Mouse (Mus musculus) intestine, embryonic 15.5 days (tissue): ENCODE results near the gene Ccdc136. TPM values are rescaled to one million over a fixed set of nuclear protein-coding genes. Genes with fewer than 3 reads are reported as not detected.
"Not testable (repeated sequence)": the region's sequence is repeated elsewhere in the genome, so short reads cannot be mapped to it uniquely, and the experiment has no call there.

ENCODE experiments used
- ATAC-seq: fragments of 200-750 bp; cut with Nextera tagmentation; 2 replicates; pipeline ENCODE4 v1.8.0; 2017; ENCODE audit warnings: moderate TSS enrichment, moderate library complexity
- H3K27ac ChIP-seq: fragments of 300-500 bp; sonication (generic); 2 replicates; pipeline ENCODE4 v1.5.1; 2015; ENCODE audit warnings: mild to moderate bottlenecking, inconsistent platforms
- H3K27me3 ChIP-seq: fragments of 300-500 bp; sonication (generic); replicated peaks from 2 replicates; pipeline ENCODE4 v1.6.1; 2015; ENCODE audit warnings: inconsistent platforms
- H3K36me3 ChIP-seq: fragments of 300-500 bp; sonication (generic); 2 replicates; pipeline ENCODE4 v1.6.1; 2015; ENCODE audit warnings: inconsistent platforms
- H3K4me1 ChIP-seq: fragments of 300-500 bp; sonication (generic); replicated peaks from 2 replicates; pipeline ENCODE4 v1.6.1; 2015; ENCODE audit warnings: inconsistent platforms
- H3K4me2 ChIP-seq: fragments of 300-500 bp; sonication (generic); replicated peaks from 2 replicates; pipeline ENCODE4 v1.6.1; 2015; ENCODE audit warnings: mild to moderate bottlenecking, inconsistent platforms
- H3K4me3 ChIP-seq: fragments of 300-500 bp; sonication (generic); replicated peaks from 2 replicates; pipeline ENCODE4 v1.5.1; 2015; ENCODE audit warnings: inconsistent platforms
- H3K9ac ChIP-seq: fragments of 300-500 bp; sonication (generic); 2 replicates; pipeline ENCODE4 v1.6.1; 2015; ENCODE audit warnings: inconsistent platforms
- H3K9me3 ChIP-seq: fragments of 300-500 bp; sonication (generic); 2 replicates; pipeline ENCODE4 v1.6.1; 2016; ENCODE audit warnings: inconsistent platforms
- WGBS: fragments of 180-500 bp; shearing (Covaris S2); methylation state at CpG from one replicate; pipeline ENCODE4 v1.1.7; 2015; 5-methylcytosine and 5-hydroxymethylcytosine counted together
- polyA plus RNA-seq: library from polyadenylated mRNA; unstranded; fragments of >200 nt; fragmentation: Nextera tagmentation; extraction: Ambion mirVana; gene quantifications from 2 replicates; pipeline ENCODE4 v1.2.1, GENCODE M21; 2015

The Ccdc136 gene
- polyA plus RNA-seq: 7.4 and 7.7 TPM in 2 replicates

DNA sequence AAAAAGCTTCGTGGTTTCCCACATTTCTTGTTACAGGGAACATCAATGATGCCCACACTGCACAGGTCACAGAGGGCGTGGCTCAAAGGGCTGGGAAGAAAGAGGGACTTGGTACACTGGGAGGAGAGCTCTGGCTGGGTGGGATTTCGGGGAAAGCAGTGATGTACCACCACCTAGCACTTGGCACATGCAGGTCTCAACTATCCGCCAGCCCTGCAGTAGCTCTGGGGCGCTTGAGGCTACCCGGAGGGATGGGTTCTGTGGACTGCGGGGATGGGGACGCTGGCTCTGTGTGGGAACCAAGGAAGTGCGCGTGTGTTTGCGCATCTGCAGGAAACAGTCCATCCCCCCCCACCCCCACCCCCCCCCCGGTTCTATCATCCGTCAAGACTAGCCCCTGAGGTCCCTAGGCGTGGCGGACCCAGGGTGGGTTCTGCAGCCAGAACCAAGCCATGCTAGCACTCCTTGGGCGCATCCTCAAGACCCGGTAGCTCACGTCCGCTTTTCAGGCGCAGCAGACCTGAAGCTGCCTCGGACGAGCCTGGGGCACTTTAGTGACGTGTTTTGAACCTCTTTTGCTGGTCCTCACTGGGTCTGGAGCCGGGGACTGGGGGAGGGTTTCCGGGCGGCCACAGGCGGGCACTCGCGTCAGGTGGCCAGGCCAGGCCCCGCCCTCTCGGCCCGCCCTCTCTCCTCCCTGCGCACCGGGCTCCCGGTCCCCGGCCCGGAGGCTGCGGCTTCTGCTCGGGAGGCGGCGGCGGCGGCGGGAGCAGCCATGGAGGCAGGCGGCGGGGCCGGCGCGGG lies at the start of gene Ccdc136:
Gene Ccdc136, plus strand, starts transcription at position 400 of the 804 bp plus-strand sequence.
- WGBS: under 1% methylated on average over 47 of the region's 49 CpGs
- no peaks in the 10 kb centered on the region for H3K36me3 ChIP-seq
- H3K9me3 ChIP-seq: no peaks in the 10 kb centered on the region
- peak within 1 kb of the TSS; percentile 67; the same call in 1 of the 2 replicates for H3K27ac ChIP-seq
- peak within 1 kb of the TSS; percentile 53 for H3K9ac ChIP-seq
- H3K27me3 ChIP-seq: peaks cover 13% of the 10 kb centered on the region
- H3K4me2 ChIP-seq: peak within 1 kb of the TSS; percentile 96
- H3K4me1 ChIP-seq: peaks cover 7% of the 10 kb centered on the region; the same call in 1 of the 2 replicates
- peak; percentile 95 for ATAC-seq
- peak within 1 kb of the TSS; percentile 72 for H3K4me3 ChIP-seq

DNA sequence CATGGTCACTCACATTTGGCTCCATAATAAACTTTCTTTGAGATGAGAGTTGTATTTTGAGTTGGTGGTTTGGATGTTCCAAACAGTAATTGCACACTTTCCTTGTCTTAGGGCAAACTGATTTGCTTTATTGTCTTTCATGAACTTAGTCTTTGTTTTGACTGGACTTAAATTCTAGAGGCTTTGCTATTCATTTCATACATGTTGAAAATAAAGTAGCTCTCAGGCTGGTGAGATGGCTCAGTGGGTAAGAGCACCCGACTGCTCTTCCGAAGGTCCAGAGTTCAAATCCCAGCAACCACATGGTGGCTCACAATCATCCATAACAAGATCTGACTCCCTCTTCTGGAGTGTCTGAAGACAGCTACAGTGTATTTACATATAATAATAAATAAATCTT lies 49.6 kb upstream of the Ccdc136 start:
- not testable (repeated sequence) for H3K9me3 ChIP-seq, H3K27me3 ChIP-seq, H3K4me2 ChIP-seq, H3K36me3 ChIP-seq, H3K4me3 ChIP-seq, ATAC-seq, H3K4me1 ChIP-seq, H3K27ac ChIP-seq, H3K9ac ChIP-seq
- 93% methylated on average over 2 of the region's 2 CpGs for WGBS

DNA sequence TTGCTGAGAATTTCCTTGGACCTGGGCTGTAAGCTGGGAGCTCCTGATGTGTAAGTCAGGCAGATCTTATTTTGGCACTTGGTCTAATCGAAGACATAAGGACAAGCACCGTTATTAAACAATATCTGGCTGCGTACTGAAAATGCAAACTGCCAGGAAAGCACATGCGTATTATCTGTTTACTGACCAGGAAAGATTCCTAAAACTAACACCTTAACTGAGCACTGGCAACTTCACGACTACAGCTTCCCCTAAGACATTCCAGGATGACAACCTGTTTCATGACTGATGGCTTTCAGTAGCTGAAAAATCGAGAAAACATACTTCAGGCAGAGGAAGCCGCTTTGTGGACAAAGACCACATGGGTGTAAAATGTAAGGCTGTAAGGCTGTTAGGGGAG lies 48.9 kb upstream of the Ccdc136 start:
- Histone ChIP-seq H3K4me3 (peak overlapping the region; percentile 68), H3K9ac (peak overlapping the region; percentile 65), H3K9me3 (no peaks in the 10 kb centered on the region), H3K36me3 (no peaks in the 10 kb centered on the region), H3K4me1 (0 out of 2 replicates have a peak, but pooled peaks cover 2% of the 10 kb centered on the region), H3K27ac (peak overlapping the region; percentile 87), H3K27me3 (no peaks in the 10 kb centered on the region), H3K4me2 (peak overlapping the region; percentile 59)
- 34% methylated on average over 7 of the region's 7 CpGs for WGBS
- ATAC-seq: no peak

DNA sequence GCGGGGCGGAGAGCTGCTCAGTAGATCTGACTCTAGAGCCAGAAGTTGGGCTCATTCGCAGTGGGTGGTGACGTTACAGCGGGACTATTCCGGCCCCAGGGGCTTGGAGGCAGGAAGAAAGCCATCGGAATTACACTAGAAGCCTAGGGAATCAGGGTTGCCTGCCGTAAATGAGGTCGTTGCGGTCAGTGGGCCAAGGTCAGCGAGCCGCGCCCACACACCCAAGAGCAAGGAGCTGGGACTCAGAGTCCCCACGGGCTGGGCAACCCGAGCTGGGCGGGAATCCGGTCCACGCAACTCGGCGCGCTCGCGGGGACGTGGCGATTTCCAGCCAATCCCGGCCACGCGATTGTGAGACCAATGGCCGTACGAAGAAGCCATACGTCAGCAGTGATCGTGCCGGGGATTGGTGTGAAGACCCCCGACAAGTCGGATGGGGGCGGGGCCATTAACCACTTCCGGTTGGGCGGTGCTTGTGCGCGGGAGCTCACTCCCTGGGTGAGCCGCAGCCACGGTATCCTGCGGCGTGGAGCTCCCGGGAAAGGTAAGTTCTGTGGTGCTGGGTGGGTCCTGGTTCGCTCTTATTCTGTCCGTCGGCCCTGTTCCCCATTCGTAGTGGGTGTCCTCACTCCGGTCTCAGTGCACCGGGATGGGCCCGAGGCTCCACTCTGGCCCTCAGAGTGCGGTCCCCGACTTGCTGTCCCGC lies 48.3 kb upstream of the Ccdc136 start, which contains the start of gene Calu:
Gene Calu, plus strand, starts transcription at position 405 of the 706 bp plus-strand sequence.
- peak within 1 kb of the TSS; percentile 81 for H3K9ac ChIP-seq
- H3K4me2 ChIP-seq: peak within 1 kb of the TSS; percentile 59
- 0 out of 2 replicates have a peak, but pooled peaks cover 2% of the 10 kb centered on the region for H3K4me1 ChIP-seq
- no peaks in the 10 kb centered on the region for H3K27me3 ChIP-seq
- H3K4me3 ChIP-seq: peak within 1 kb of the TSS; percentile 68
- H3K27ac ChIP-seq: peak within 1 kb of the TSS; percentile 87
- 0% methylated on average over 55 of the region's 55 CpGs for WGBS
- peak; percentile 100 for ATAC-seq
- H3K9me3 ChIP-seq: no peaks in the 10 kb centered on the region
- H3K36me3 ChIP-seq: no peaks in the 10 kb centered on the region

DNA sequence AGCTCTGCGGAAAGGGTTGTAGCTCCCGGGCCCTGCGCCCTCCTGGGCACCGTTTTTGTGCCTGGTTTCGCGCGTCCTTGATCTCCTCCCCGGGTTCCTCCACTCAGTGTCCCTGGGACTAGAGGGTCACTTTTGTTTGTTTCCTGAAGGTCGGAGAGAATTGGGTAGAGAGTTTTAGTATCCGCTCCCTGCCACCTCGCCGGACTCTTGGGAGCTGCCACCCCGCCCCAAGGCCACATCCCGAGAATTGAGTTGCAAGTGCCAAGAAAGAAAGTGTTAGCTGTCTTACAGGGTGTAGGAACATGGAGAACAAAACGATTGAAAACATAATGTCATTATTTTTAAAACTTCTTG lies 47.8 kb upstream of the Ccdc136 start:
- no peaks in the 10 kb centered on the region for H3K36me3 ChIP-seq
- H3K4me2 ChIP-seq: peak overlapping the region; percentile 55
- H3K9ac ChIP-seq: peak overlapping the region; percentile 81
- peak overlapping the region; percentile 68 for H3K4me3 ChIP-seq
- 0 out of 2 replicates have a peak, but pooled peaks cover 2% of the 10 kb centered on the region for H3K4me1 ChIP-seq
- H3K27me3 ChIP-seq: no peaks in the 10 kb centered on the region
- 0% methylated on average over 15 of the region's 15 CpGs for WGBS
- H3K27ac ChIP-seq: peak overlapping the region; percentile 75
- ATAC-seq: peak; percentile 3; the same call in 1 of the 2 replicates
- H3K9me3 ChIP-seq: no peaks in the 10 kb centered on the region

DNA sequence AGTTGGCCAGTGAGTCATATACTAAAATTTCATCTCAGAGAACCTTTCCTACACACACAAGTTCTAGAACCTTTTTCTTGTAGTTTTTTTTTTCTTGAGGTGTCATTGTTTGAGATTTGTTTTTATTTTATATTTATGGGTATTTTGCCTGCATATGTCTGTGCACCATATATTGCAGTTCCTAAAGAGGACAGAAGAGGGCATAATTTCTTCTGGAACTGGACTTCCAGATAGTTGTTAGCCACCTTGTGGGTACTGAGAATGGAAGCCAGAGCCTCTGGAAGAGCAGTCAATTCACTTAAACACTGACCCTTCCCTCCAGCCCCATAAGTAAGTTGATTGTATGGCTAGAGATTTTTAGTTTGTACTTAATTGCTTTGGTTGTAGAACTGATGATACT lies 44.5 kb upstream of the Ccdc136 start:
- Histone ChIP-seq H3K4me3 (no peak overlapping the region), H3K4me1 (0 out of 2 replicates have a peak, but pooled peaks cover 2% of the 10 kb centered on the region), H3K36me3 (no peaks in the 10 kb centered on the region), H3K9ac (no peak overlapping the region), H3K9me3 (no peaks in the 10 kb centered on the region), H3K27me3 (no peaks in the 10 kb centered on the region), H3K4me2 (no peak overlapping the region), H3K27ac (no peak overlapping the region)
- no peak for ATAC-seq

DNA sequence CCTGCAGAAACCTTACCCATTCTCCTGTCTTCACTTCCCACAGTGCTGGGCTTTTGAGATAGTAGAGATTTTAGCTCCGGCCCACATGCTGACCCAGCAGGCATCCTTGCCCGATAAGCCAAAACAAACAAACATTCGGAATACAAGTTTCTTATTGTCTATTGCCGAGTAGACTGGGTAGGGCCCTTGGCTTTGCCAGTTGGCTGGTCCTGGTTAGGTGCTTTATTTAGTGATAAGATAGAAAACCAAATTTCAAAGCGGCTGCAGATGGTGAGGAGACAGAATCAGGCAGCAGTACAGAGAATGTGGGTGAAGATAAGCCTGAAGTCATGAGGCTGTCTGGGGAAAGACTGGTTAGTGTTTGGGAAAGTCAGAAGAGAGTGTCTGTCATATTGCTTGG lies 43.3 kb upstream of the Ccdc136 start:
- 54% methylated on average over 5 of the region's 5 CpGs for WGBS
- Histone ChIP-seq H3K9ac (no peak overlapping the region), H3K4me3 (no peak overlapping the region), H3K27me3 (no peaks in the 10 kb centered on the region), H3K36me3 (no peaks in the 10 kb centered on the region), H3K9me3 (no peaks in the 10 kb centered on the region), H3K4me2 (no peak overlapping the region), H3K4me1 (0 out of 2 replicates have a peak, but pooled peaks cover 2% of the 10 kb centered on the region), H3K27ac (no peak overlapping the region)
- no peak for ATAC-seq

DNA sequence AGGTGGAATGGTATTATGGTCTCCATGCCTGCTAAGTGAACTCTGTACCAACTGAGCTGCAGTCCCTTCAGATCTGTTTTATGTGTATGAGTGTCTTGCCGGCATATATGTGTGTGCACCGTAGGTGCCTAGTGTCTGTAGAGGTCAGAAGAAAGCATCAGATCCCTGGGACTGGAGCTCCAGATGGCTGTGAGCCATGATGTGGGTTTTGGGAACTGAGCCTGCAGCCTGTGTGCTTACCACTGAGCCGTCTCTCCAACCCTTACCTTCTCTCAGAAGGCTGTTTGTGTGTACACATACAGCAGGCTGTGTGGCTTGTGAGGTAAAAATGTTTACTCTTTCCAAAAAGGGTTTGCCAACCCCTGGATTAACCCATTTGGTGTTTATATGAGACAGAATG lies 36.7 kb upstream of the Ccdc136 start:
- ATAC-seq: no peak
- no peaks in the 10 kb centered on the region for H3K27me3 ChIP-seq
- H3K4me2 ChIP-seq: no peak overlapping the region
- H3K9me3 ChIP-seq: no peaks in the 10 kb centered on the region
- H3K4me1 ChIP-seq: no peaks in the 10 kb centered on the region
- 0 out of 2 replicates have a peak, but pooled peaks cover 6% of the 10 kb centered on the region for H3K36me3 ChIP-seq
- no peak overlapping the region for H3K9ac ChIP-seq
- no peak overlapping the region for H3K4me3 ChIP-seq
- WGBS: 85% methylated on average over 3 of the region's 3 CpGs
- H3K27ac ChIP-seq: no peak overlapping the region

DNA sequence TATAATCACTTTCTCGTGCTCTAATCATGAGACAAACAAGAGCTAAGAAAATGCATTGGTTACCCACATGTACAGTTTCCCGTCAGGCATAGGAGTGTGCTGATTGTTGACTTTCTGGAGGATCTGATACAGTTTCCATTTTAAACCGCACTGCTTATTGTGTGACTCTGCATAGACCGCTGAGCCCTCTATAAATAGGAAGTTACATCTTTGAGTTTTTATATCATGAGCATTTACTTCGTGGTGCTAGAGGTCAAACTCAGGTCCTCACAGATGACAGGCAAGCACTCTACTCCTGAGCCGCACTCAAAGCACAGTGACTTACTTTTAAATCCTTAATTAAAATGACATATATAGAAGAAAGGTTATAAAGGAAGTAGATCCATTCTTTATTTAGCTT lies 35.9 kb upstream of the Ccdc136 start:
- H3K4me1 ChIP-seq: no peaks in the 10 kb centered on the region
- no peaks in the 10 kb centered on the region for H3K27me3 ChIP-seq
- no peak overlapping the region for H3K4me2 ChIP-seq
- WGBS: 83% methylated on average over 6 of the region's 6 CpGs
- no peak overlapping the region for H3K27ac ChIP-seq
- ATAC-seq: no peak
- H3K36me3 ChIP-seq: peaks cover 6% of the 10 kb centered on the region; the same call in 1 of the 2 replicates
- no peak overlapping the region for H3K4me3 ChIP-seq
- no peak overlapping the region for H3K9ac ChIP-seq
- H3K9me3 ChIP-seq: no peaks in the 10 kb centered on the region

DNA sequence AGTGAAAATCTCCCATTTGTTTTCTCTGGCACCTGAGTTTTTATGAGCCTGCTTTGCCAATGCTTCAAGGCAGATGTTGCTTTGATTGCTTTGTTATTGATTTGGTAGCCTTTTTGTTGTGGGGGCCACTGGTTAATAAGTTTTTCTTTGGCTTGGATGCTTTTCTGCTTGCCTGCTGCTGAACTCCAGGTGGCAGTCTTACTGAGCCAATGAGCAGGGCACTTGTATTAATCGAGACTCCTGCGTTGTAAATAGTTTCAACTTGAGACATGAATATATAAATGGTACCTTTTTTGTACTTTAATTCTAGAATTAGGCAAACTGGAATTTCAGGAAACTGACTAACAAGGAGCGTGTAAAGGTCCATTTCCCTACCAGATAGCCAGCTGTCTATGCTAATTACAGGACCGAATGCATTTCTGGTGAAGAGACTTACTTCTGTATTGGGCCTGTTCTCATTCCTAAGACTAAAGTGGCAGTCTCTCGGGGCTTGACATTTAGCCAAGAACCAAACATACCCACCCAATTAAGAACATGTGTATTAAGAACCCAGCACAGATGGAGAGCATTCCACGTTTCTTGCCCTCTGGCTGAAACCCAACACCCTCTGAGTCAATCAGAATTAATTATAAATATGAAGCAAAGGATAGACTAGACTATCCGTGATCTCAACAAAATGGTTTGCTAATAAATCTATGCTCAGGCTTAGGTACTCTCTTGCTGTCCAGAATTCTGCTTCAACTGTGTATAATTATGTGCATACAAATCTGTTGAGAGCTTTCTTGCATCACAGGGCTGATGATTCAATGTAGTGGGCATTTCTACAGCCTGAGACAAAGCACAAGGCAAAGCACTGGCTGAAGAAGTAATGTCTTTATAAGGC lies 33.6 kb upstream of the Ccdc136 start:
- Histone ChIP-seq H3K4me1 (no peaks in the 10 kb centered on the region), H3K9me3 (no peaks in the 10 kb centered on the region), H3K4me2 (no peak overlapping the region), H3K27me3 (no peaks in the 10 kb centered on the region), H3K4me3 (no peak overlapping the region), H3K9ac (no peak overlapping the region), H3K27ac (no peak overlapping the region), H3K36me3 (peaks cover 19% of the 10 kb centered on the region)
- ATAC-seq: no peak
- 61% methylated on average over 7 of the region's 7 CpGs for WGBS

DNA sequence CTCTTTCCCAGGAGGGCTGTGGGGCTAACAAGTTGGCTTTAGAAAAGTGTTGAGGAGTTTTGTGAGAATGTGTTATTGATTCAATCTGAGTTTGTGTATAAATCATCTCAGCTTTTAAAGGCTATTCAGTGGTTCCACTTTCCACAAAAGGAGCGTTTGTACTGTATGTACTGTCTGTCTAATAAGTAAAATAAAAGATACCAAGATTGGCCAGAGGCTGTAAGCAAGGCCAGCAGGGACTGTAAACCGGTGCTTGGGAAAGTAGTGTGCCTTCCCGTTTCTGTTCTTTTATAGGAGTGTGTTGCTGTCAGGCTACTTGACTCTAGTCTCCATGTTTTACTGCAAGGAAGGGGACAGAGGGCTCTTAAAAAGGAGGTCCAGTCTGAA lies 33.0 kb upstream of the Ccdc136 start:
- Histone ChIP-seq H3K9me3 (no peaks in the 10 kb centered on the region), H3K4me2 (no peak overlapping the region), H3K4me3 (no peak overlapping the region), H3K27ac (no peak overlapping the region), H3K9ac (no peak overlapping the region), H3K4me1 (no peaks in the 10 kb centered on the region), H3K27me3 (no peaks in the 10 kb centered on the region), H3K36me3 (peaks cover 19% of the 10 kb centered on the region)
- 75% methylated on average over 3 of the region's 3 CpGs for WGBS
- ATAC-seq: no peak

DNA sequence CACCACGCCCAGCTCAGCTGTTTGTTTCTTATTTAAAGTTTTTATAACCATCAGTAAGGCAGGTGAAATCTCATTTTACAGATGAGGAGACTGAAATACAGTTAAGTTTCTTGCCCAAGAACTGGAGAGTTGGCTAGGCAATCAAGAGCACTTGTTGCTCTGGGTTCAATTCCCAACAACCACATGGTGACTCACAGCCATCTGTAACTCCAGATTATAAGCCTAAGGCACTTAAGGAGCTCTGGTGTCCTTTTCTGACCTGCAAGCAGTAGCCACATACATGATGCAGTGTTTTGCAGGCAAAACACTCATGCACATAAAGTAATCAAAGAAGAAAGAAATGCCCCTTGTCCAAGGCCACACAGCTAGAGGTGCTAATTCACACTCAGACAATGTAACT lies 30.8 kb upstream of the Ccdc136 start:
- H3K4me2 ChIP-seq: no peak overlapping the region
- WGBS: 89% methylated on average over 1 of the region's 1 CpGs
- no peaks in the 10 kb centered on the region for H3K9me3 ChIP-seq
- no peak overlapping the region for H3K4me3 ChIP-seq
- no peak overlapping the region for H3K27ac ChIP-seq
- peaks cover 19% of the 10 kb centered on the region for H3K36me3 ChIP-seq
- no peaks in the 10 kb centered on the region for H3K27me3 ChIP-seq
- H3K4me1 ChIP-seq: no peaks in the 10 kb centered on the region
- ATAC-seq: no peak
- H3K9ac ChIP-seq: no peak overlapping the region
